Mouse (Mus musculus): ENCODE data around the gene Mpp3. TPM values are rescaled to one million over a fixed set of nuclear protein-coding genes. Genes with fewer than 3 reads are reported as not detected.

The Mpp3 gene
- polyA plus RNA-seq, 1 experiment, result 0.90 TPM

DNA sequence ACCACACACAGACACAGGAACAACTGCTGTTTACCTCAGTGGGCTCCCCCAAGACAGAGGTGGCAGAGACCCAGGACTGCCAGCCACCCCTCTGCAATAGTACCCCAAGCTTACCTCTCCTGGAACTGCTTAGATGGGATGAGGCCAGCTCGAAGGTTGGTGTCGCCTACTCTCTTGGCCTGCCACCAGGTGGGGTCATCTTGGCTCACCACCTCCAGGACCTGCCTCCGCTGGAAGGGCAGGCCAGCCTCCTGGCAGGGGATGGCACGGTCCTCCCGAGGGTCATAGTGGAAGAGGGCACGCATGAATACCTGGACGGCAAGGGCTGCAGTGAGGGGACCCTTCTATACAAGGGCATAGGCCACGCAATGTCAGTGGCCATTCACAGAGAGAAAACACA is 15.1 kb downstream of the Mpp3 start:
- Histone ChIP-seq H3K36me3 (ENCODE audit: control insufficient read depth, insufficient read depth, low read length) (no peaks in the 10 kb centered on the region), H3K4me3 (ENCODE audit: low read depth, low read length) (no peak overlapping the region), H3K4me1 (ENCODE audit: control insufficient read depth, insufficient read depth, insufficient read length, low read length) (peaks cover 5% of the 10 kb centered on the region; the same call in 1 of the 2 replicates), H3K27me3 (ENCODE audit: control insufficient read depth, insufficient read depth, low read length) (no peaks in the 10 kb centered on the region), H3K27ac (ENCODE audit: insufficient read depth, low read depth, low read length) (no peak overlapping the region)
- TF ChIP-seq POLR2A (IDR thresholded peaks at IDR 0.05; ENCODE audit: low read depth, low read length), result no peak
- TF ChIP-seq CTCF (IDR thresholded peaks at IDR 0.05; ENCODE audit: extremely low read depth, insufficient read length, insufficient replicate concordance, low read depth, low read length), result no peak
- 83% methylated on average over 8 of the region's 8 CpGs for WGBS

DNA sequence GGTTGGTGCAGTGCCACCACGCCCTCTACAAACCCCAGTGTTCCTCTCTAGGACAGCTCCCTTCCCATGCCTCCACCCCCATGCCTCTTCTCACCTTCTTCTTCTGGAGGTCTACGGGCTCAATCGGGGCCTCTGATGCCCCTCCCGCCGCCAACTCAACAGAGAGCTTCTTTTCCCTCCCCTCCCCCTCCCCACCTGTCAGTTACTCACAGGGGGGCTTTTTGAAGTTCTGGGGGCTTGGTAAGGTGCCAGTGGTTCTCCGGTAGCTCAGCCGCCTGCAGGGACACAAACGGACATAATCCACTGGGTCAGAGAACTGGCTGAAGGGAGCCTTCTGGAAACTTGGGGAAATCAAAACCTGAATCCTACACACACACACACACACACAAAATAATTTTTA is 16.8 kb downstream of the Mpp3 start:
- 87% methylated on average over 8 of the region's 8 CpGs for WGBS
- Histone ChIP-seq H3K27ac (ENCODE audit: insufficient read depth, low read depth, low read length) (no peak overlapping the region), H3K4me3 (ENCODE audit: low read depth, low read length) (no peak overlapping the region), H3K4me1 (ENCODE audit: control insufficient read depth, insufficient read depth, insufficient read length, low read length) (peaks cover 6% of the 10 kb centered on the region; the same call in 1 of the 2 replicates), H3K27me3 (ENCODE audit: control insufficient read depth, insufficient read depth, low read length) (no peaks in the 10 kb centered on the region), H3K36me3 (ENCODE audit: control insufficient read depth, insufficient read depth, low read length) (no peaks in the 10 kb centered on the region)
- TF ChIP-seq POLR2A (IDR thresholded peaks at IDR 0.05; ENCODE audit: low read depth, low read length), result no peak
- TF ChIP-seq CTCF (IDR thresholded peaks at IDR 0.05; ENCODE audit: extremely low read depth, insufficient read length, insufficient replicate concordance, low read depth, low read length), result no peak

DNA sequence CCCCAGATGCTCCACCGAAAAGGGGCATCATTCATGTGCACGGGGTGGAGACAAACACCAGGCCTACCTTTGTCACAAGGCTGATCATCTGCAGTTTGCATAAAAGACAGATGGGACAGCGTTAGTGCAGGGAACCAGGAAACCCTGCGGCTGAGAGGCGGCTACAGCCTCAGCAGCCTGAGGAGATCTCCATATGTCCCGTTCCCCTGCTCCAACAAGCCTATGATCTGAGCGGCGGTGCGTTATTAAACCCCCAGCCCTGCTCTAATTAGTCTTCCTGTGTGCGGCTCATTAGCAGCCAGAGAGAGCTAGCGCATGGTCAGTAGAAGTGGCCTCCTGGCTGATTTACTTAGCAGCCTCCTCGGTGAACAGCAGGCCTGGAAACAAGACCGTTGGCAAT is 18.1 kb downstream of the Mpp3 start:
- Histone ChIP-seq H3K27ac (ENCODE audit: insufficient read depth, low read depth, low read length) (no peak overlapping the region), H3K36me3 (ENCODE audit: control insufficient read depth, insufficient read depth, low read length) (no peaks in the 10 kb centered on the region), H3K27me3 (ENCODE audit: control insufficient read depth, insufficient read depth, low read length) (no peaks in the 10 kb centered on the region), H3K4me1 (ENCODE audit: control insufficient read depth, insufficient read depth, insufficient read length, low read length) (peaks cover 12% of the 10 kb centered on the region; the same call in 1 of the 2 replicates), H3K4me3 (ENCODE audit: low read depth, low read length) (no peak overlapping the region)
- WGBS, result 90% methylated on average over 13 of the region's 13 CpGs
- TF ChIP-seq POLR2A (IDR thresholded peaks at IDR 0.05; ENCODE audit: low read depth, low read length) (no peak), CTCF (IDR thresholded peaks at IDR 0.05; ENCODE audit: extremely low read depth, insufficient read length, insufficient replicate concordance, low read depth, low read length) (no peak)

DNA sequence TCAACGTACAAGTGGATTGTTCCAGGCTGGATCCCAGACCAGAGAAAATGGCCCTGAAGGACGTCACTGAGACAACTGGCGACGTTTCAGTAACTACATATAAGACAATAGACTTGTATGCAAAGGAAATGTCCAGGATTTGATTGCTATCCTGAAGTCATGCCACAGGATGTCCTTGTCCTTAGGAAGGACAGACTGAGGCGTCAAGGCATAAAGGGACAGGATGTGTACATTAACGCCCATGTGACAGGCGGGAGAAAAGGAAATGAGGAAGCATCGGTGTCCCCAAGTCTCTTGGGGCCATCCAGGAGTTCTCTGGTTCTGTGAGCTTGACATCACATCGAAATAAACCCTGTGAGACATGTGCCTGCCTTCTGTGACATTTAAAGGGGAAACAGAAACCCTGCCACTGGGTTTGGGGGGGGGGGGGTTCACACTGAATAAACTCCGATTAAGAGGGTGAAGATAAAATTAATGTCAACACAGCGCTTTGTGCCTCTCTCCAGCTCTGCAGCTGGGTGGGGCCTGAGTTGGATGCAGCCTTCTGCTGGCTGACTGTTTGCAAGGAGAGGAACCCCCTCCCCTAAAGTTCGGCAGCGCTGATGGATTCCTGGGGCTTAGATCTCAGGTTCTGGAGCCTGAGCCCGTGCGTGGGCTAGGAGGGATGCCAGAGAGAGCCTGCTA is 19.2 kb downstream of the Mpp3 start:
- 83% methylated on average over 15 of the region's 15 CpGs for WGBS
- Histone ChIP-seq H3K4me3 (ENCODE audit: low read depth, low read length) (no peak overlapping the region), H3K27me3 (ENCODE audit: control insufficient read depth, insufficient read depth, low read length) (no peaks in the 10 kb centered on the region), H3K36me3 (ENCODE audit: control insufficient read depth, insufficient read depth, low read length) (no peaks in the 10 kb centered on the region), H3K27ac (ENCODE audit: insufficient read depth, low read depth, low read length) (no peak overlapping the region), H3K4me1 (ENCODE audit: control insufficient read depth, insufficient read depth, insufficient read length, low read length) (peaks cover 12% of the 10 kb centered on the region; the same call in 1 of the 2 replicates)
- TF ChIP-seq CTCF (IDR thresholded peaks at IDR 0.05; ENCODE audit: extremely low read depth, insufficient read length, insufficient replicate concordance, low read depth, low read length) (no peak), POLR2A (IDR thresholded peaks at IDR 0.05; ENCODE audit: low read depth, low read length) (no peak)

DNA sequence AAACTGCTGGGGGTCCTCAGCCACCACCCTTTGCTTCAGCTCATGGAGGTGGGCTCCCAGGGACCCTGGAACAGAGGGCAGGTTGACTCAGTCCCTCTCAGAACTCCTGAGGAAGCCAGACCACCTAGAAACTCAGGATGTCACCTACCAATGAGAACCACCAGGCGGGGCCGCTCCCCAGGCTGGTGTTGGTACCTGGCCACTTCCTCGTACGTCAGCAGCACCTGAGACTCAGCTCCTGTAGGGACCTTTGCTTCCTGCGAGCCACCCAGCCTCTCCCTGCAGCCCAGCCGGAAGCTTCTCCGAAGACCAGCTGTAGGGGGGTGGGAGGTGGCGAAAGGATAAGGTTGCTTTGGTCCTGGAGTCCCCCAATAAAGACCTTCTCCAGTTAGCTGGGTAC is 19.9 kb downstream of the Mpp3 start:
- no peak overlapping the region for H3K27ac ChIP-seq (ENCODE audit: insufficient read depth, low read depth, low read length)
- H3K27me3 ChIP-seq (ENCODE audit: control insufficient read depth, insufficient read depth, low read length), result no peaks in the 10 kb centered on the region
- TF ChIP-seq CTCF (IDR thresholded peaks at IDR 0.05; ENCODE audit: extremely low read depth, insufficient read length, insufficient replicate concordance, low read depth, low read length), result no peak
- no peak for TF ChIP-seq POLR2A (IDR thresholded peaks at IDR 0.05; ENCODE audit: low read depth, low read length)
- H3K36me3 ChIP-seq (ENCODE audit: control insufficient read depth, insufficient read depth, low read length), result no peaks in the 10 kb centered on the region
- H3K4me1 ChIP-seq (ENCODE audit: control insufficient read depth, insufficient read depth, insufficient read length, low read length), result peaks cover 12% of the 10 kb centered on the region; the same call in 1 of the 2 replicates
- no peak overlapping the region for H3K4me3 ChIP-seq (ENCODE audit: low read depth, low read length)
- 62% methylated on average over 8 of the region's 8 CpGs for WGBS

DNA sequence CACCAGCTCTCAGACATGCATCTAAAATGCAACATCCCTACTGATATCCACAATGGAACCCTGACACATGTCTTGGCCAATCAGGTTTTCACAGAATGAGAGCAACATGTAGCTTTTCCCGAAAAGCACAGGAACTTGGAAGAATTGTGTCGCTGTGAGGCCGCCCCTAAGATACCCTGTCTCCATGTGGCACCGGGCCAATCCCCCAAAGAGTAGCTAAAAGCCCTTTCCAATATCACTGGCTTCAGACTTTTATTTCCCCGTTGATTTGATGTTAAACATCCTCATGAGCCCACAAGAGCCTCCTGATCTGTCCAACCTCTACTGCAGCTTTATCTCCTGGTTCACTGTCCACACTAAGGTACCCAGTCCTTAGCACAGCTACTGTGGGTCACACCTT is 21.6 kb downstream of the Mpp3 start:
- TF ChIP-seq CTCF (IDR thresholded peaks at IDR 0.05; ENCODE audit: extremely low read depth, insufficient read length, insufficient replicate concordance, low read depth, low read length) (no peak), POLR2A (IDR thresholded peaks at IDR 0.05; ENCODE audit: low read depth, low read length) (no peak)

DNA sequence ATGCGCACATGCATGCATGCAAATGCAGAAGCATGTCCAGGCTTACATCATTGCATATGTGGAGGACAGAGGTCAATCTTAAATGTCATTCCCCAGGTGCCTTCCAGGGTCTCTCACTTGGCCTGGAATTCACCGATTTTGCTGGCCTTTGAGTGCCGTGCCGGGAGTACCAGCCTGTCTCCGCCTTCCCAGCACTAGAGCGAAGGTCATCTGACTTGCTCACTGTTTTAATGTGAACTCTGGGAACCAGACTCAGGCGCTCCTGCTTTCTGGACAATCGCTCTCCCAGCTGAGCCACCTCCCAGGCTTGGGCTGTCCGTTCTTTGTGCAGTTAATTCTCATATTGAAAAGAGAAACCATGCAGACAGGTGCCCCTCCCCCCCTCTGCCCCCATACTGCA is 22.0 kb downstream of the Mpp3 start:
- H3K27ac ChIP-seq (ENCODE audit: insufficient read depth, low read depth, low read length), result no peak overlapping the region
- no peak overlapping the region for H3K4me3 ChIP-seq (ENCODE audit: low read depth, low read length)
- TF ChIP-seq CTCF (IDR thresholded peaks at IDR 0.05; ENCODE audit: extremely low read depth, insufficient read length, insufficient replicate concordance, low read depth, low read length) (no peak), POLR2A (IDR thresholded peaks at IDR 0.05; ENCODE audit: low read depth, low read length) (no peak)
- peaks cover 12% of the 10 kb centered on the region; the same call in 1 of the 2 replicates for H3K4me1 ChIP-seq (ENCODE audit: control insufficient read depth, insufficient read depth, insufficient read length, low read length)
- H3K27me3 ChIP-seq (ENCODE audit: control insufficient read depth, insufficient read depth, low read length), result no peaks in the 10 kb centered on the region
- 45% methylated on average over 9 of the region's 9 CpGs for WGBS
- no peaks in the 10 kb centered on the region for H3K36me3 ChIP-seq (ENCODE audit: control insufficient read depth, insufficient read depth, low read length)

More for the DNA sequence above, 21.6 kb downstream of the Mpp3 start:
- no peak overlapping the region for H3K4me3 ChIP-seq (ENCODE audit: low read depth, low read length)
- 84% methylated on average over 5 of the region's 5 CpGs for WGBS
- no peaks in the 10 kb centered on the region for H3K27me3 ChIP-seq (ENCODE audit: control insufficient read depth, insufficient read depth, low read length)
- H3K36me3 ChIP-seq (ENCODE audit: control insufficient read depth, insufficient read depth, low read length), result no peaks in the 10 kb centered on the region
- peaks cover 12% of the 10 kb centered on the region; the same call in 1 of the 2 replicates for H3K4me1 ChIP-seq (ENCODE audit: control insufficient read depth, insufficient read depth, insufficient read length, low read length)
- H3K27ac ChIP-seq (ENCODE audit: insufficient read depth, low read depth, low read length), result no peak overlapping the region
